Mouse (Mus musculus): Measurements from ENCODE around the gene Tmem170.

The Tmem170 gene

DNA sequence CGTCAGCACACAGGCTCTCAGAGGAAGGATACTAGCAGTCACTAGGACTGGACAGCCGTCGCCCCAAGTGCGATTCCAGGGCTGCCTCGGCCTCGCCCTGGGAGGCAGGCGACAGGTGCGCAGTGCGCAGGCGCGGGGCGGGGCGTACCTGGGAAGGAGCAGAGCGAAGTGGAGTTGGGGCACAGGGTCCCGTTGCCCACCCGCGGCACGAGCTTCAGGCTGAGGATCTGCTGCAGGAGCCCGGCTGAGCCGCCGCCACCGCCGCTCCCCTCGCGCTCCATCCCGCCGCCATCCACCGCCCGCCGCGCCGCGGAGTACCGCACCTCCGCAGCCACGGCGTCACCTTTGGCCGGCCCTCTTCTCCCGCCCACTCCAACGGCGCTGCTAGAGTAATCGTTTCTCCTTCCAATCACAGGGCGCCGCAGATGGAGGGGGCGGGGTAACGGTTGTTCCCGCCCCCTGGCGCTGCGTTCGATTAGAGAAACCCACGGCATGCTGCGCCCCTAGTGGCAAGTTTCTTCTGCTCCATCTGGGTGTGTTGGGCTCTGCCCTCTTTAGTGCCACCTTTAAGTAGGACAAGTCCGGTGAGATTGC lies at the start of gene Tmem170:
Gene Tmem170, minus strand, starts transcription at position 396 of the 594 bp plus-strand sequence.
- peak; percentile 98 to 99 for DNase-seq (ENCODE audit: low spot score in 2 of 2)

DNA sequence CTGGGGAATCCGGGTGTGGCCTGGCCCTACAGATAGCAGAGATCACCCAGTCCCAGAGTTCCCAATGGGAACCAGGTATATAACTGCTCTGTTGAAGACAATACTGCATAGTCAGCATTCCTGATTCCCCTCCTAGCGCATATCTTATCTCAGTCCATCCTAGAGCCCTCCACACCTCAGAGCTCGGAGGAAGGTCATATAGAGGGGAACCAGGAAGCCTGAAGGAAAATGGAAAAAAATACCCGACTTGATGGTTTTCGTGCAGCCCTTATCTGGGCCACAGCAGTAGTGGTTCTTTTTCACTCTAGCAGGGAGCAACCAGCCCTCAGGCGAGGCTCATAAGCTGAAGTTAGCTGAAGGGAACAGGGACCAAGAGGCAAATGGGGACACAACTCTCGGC lies 48.4 kb upstream of the Tmem170 start:
- DNase-seq (ENCODE audit: low spot score in 2 of 2): no peak

DNA sequence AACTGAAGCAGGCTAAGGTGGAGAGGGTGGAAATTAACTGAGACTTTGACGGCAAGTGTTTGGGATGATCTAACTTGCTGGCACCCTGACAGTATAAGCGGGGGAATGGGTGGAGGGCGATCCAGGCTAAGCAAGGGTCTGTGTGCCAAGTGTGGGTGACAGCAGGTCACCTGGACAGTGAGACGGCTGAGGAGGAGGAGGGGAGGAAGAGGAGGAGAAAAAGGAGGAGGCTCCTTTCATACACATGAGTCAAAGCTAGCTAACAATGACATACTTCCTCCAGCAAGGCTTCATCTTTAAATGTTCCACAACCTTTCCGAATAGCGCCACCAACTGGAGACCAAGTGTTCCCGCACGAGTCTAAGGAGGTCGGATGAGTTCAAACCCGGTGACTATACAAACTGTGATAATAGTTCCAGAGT lies 46.8 kb upstream of the Tmem170 start:
- peak; percentile 26 to 39 for DNase-seq (ENCODE audit: low spot score in 2 of 2)

DNA sequence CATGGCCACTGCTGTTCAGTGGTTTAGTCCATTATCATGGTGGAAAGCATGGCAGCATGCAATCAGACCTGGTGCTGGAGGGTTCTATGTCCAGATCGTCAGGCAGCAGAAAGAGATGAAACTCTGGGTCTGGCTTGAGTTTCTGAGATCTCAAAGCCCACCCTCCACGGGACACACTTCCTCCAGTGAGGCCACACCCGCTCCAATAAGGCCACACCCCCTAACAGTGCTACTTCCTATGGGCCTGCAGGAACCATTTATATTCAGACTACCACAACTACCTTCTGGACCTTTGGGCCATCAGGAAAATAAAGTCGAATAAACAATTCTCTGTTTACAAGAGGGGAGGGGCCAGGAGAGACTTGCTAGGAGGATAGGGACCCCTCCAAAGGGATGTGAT lies 44.4 kb upstream of the Tmem170 start:
- no peak for DNase-seq (ENCODE audit: low spot score in 2 of 2)

DNA sequence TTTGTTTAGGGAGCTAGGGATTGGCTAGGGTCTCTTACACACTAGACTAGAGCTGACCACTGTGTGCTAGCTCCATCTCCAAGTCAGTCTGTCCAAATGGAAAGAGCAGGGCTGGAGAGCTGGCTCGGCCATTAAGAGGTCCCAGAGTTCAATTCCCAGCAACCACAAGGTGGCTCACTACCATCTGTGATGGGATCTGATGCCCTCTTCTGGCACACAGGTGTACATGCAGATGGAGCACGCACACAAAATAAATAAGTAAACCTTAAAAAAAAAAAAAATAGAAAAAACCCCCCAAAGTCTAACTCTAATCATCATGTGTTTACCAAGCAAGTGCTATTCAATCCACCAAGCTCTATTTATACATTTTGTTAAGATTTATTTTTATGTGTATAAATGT lies 43.1 kb upstream of the Tmem170 start:
- DNase-seq (ENCODE audit: low spot score in 2 of 2): no peak

DNA sequence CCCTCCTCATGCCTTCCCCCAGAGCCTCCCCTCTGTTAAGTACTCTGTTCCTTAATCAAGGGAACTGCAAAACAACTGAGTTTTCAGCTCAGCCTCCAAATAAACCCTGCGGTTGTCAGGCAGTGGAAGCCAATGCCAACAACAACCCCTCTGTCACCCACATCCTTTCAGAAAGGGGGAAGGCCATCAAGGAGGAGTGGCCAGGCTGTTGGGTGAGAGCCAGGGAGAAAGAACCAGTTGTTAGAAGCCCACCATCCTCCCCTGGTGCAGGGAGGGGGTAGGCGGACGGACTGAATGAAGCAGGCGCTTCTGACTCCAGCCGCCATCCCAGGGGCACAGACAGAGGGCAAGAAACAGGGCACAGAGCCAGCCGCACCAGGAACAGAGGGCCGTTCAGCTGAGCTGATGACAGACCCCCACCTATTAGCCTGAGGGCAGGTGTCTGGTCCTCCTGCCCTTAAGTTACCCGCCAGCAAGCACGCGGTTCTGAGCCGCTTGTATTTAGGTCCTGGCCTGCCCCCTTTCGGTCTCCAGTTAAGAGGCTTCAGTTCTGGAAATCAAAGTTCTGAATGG lies 36.4 kb upstream of the Tmem170 start:
- DNase-seq (ENCODE audit: low spot score in 2 of 2): peak; percentile 22 to 30

DNA sequence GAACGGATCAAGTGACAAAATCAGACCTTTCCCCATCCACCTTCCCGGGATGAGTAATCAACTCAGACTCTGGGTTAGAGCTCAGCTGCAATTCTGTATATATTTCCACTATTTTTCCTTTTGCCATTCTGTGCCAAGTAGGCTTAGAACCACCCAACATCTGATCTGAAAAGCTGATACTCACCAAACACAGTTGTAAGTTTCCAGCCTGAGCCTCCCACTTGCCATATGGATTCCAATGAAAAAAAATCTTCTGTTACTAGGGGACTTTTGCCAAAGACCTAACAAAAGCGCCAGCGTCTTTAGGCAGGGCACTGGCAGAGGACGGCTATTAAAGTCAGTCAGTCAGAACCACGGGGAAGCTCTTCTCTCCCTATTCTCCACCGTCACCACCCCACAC lies 35.0 kb upstream of the Tmem170 start:
- peak; percentile 15 to 52 for DNase-seq (ENCODE audit: low spot score in 2 of 2)

DNA sequence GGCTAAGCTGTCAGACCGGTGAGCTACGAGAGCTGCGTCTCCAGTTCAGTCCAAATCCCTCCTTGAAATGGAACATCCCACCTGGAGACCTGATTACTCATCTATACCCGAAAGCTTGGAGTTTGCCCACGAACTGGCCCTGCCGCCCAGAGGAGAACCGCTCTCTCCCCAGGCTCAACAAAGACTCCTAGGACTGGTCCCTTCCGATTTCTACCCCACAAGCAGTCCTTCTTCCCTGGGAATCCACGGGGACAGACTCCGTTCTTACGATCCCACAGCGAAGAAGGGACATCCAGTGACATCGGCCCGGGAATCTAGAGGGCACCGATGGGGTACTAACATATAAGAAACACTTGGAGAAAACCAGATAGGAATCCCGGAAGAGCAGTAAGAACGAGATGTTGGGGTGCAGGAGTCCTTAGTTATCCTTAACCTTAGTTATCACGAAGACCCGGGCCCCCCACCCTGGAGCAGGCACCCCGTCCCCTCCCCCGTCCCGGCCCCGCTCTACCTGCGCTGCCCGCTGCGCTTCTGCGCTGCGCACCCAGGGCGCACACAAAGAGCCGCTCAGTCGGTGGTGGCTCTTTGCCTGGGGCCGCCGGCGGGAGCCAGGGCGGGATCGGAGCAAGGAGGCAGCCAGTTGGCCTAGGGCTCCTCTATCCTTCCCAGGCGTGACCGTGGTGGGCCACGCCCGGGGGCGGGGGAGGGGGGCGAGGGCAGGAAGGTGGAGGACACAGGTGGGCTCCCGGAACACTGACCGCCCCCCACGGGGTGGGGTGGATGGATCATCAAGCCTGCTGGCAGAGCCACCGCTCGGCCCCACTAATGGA lies 33.3 kb upstream of the Tmem170 start, which contains the start of gene Chst5:
Gene Chst5, minus strand, starts transcription at position 827 of the 830 bp plus-strand sequence.
- no peak for DNase-seq (ENCODE audit: low spot score in 2 of 2)

DNA sequence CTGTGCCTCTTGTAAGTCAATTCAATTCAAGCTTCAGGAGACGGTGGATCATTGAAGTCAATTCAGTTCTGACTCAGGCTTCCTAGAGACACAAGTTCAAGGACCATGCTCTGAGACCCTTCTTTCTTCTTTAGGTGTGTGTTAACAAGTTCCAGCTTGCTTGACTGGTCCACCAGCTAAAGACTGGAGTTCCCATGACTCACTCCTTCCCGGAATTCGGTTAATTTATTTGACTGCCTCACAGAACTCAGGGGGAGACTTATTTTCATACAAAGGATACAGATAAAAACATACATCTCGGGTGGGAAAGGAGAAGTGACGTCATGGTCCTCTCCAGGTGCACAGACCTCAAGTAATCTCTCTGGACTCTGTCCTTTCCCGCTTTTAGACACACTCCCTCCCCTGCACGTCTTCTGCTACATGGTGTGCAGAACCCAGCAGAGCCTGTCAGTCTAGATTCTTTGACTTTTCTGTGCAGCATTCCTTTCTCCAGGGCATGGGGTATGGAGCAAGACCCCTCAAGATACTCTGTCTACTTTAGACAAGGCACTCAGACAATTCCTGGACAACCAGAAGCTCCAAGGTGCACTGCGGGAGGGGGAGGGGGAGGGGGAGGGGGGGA lies 29.1 kb upstream of the Tmem170 start:
- DNase-seq (ENCODE audit: low spot score in 2 of 2): no peak

DNA sequence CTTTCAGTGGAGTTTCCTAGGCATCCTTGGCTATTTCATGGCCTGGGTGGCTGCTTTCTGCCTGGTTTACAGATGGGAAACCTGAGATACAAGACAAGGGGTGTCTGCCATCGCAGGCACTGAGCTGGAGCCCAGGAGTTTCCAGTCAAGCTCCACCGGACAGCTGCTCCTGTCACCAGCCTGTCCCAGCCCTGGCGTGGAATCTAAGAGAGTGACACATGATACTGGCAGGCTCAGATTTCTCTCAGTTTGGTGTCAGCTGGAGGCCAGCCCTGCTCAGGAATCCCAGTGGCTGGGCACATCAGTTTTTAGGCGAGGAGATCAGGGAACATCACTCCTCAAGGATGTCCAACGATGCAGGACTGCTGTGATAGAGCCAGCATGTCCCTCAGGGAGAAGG lies 25.5 kb upstream of the Tmem170 start:
- DNase-seq (ENCODE audit: low spot score in 2 of 2): no peak

DNA sequence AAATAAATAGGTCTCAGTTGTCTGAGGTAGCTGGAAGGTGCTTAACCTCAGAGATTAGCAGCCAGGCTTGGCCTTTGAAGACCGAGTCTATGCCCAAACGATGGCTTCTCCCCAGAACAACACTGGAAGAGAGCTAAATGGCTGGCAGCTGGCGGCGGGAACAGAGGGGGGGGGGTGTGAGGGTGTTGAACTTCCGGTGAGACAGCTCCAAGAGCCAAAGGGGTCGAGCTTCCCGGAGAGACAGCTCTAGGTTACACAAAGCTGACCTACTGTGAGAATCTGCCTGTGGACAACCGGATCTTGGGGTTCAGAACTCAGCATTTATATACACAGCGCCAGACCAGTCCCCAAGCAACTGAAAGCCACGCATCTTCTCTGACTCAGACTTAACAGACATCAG lies 22.0 kb upstream of the Tmem170 start:
- DNase-seq (ENCODE audit: low spot score in 2 of 2): no peak

DNA sequence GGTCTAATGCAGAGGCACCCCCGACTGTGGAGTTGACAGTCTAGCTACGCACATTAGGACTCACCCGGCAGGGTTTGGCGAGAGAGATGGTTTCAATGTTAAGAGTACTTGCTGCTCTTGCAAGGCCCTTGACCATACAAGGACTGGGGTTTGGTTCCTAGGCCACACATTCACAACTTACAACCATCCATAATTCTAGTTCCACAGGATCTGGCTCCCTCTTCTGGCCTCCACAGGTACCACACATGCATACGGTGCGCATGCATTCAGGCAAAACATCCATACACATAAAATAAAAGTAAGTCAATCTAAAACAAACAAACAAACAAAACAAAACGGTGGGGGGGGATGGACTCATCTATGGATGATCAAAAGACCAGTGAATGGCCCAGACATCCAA lies 18.4 kb upstream of the Tmem170 start:
- no peak for DNase-seq (ENCODE audit: low spot score in 2 of 2)

DNA sequence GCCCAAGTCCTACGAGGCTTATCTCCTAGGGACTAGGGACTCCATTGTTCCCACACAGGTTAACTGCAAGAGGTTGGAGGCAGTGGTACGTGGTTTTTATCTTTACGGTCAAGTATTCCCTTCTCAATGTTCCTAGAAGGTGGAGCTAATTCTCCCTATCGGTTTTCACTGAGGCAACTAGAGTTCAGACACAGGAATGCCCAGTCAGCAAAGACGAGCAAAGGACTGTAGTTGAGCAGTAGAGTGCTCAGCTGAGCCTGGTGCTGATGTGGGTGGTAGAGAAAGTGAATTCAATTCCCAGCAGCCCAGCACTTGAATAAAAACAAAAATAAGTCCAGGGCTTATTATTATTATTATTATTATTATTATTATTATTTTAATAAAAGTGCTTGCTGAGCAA lies 16.1 kb upstream of the Tmem170 start:
- DNase-seq (ENCODE audit: low spot score in 2 of 2): no peak

DNA sequence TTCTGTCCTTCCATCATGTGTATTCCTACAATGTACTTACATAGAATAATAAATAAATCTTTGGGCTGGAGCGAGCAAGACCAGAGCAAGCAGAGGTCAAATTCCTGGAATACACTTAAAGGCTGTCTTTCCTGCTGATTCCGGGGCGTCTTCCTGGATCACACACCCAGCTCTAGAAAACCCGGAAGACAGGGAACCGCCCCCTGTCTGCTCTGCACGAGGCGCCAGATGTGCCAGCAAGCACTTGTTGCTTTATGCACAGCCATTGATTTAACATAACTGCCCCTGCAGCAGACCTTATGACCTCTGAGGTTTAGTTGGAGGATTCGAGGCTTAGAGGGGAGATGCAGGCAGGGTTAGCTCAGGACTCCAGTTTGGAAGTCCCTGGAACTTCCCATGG lies 15.4 kb upstream of the Tmem170 start:
- DNase-seq (ENCODE audit: low spot score in 2 of 2): no peak

DNA sequence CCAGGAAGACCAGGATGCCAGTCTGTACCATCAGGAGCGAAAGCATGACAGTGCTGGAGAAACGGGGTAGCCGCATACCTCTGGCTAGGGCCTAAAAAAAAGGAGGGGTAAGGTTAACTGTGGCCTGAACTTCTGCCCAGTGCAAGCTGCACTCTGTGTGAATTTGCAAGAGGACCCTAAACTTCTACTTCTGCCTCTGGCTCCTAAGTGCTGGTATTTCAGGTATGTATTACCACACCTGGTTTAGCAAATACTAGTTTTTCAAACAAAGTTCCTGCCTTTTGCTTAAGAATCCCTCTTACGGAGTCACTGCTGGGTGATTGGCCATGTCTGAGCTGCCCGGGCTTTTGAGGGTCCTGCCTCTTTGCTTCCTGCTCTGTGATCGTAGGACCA lies 14.4 kb upstream of the Tmem170 start:
- DNase-seq (ENCODE audit: low spot score in 2 of 2): no peak

DNA sequence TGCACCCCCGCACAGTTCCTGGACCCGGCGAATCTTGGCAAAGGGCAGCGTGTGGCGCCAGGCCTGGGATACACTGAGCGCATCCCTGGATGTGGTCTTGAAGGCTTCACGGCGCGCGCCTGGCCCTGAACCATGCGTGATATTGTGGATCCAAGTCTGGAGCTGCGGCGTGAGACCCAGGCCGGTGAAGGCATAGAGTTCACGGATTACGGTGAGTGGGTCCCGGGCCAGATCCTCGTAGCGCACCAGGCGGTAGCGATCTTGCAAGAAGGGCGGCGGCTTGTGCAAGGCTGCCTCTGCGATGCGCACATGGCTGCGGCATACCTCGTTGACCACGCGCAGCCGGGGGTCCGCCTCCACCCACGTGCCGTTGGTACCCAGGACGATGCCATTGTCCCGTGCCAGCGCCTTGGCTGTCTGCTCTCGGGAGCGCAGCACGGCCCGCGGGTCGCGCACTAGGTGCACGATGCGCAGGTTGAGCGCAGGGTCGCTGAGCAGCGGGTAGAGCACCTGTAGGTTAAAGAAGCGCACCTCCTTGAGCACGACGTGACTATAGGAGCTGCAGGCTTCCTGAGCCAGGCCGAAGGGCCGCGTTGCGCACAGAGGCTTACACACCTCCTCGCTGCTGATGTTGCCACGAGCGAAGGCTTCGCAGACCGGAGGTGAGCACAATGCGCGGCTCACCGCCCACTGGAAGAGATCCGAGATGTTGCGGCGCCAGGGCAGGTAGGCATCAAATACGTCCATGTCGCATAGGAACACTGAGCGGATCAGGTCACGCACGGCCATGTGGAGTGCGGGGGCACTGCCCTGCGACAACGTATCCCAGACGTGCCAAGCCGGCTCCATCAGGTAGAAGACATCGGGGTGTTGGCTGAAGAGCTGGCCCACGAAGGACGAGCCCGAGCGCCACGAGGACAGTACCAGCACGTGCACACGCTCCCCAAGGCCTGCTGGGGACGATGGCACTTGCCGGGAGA lies 13.7 kb upstream of the Tmem170 start:
- DNase-seq (ENCODE audit: low spot score in 2 of 2): no peak

DNA sequence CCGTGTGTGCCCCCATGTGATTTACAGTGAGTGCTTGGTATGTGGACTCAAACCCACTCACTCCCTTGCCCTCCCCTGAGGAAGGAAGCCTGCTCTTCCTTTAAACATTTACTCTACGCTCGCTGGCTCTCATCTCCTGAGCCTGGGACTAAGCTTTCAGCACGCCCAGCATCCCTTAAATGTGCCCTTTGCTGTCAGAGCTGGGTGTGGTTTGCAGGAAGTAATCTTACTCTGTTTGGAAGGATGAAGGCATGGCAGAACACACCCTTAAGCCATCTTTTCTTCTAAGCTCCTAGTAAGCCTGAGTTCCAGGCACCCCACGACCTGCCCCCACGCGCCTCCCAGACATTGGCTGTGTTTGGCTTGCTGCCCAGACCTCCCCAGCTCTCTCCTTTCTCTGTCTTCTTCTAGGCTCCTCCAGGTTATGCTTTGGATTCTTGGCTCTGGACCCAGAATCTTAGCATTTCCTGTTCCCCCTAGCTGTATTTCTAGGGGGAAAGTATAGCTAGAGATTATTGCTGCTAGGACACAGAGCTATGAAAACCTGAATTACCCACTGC lies 11.6 kb upstream of the Tmem170 start:
- DNase-seq (ENCODE audit: low spot score in 2 of 2): no peak

DNA sequence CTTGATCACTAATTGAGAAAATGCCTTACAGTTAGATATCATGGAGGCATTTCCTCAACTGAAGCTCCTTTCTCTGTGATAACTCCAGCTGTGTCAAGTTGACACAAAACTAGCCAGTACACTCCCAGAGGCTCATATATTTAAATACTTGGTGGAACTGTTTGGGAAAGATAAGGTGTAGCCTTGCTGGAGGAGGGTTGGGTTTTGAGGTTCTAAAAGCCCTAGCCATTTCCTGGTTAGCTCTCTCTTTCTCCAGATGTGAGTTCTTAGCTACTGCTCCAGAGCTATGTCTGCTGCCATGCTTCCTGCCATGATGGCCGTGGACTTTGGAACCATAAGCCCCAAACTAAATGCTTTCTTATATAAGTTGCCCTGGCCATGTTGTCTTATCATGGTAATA lies 10.9 kb upstream of the Tmem170 start:
- DNase-seq (ENCODE audit: low spot score in 2 of 2): no peak

DNA sequence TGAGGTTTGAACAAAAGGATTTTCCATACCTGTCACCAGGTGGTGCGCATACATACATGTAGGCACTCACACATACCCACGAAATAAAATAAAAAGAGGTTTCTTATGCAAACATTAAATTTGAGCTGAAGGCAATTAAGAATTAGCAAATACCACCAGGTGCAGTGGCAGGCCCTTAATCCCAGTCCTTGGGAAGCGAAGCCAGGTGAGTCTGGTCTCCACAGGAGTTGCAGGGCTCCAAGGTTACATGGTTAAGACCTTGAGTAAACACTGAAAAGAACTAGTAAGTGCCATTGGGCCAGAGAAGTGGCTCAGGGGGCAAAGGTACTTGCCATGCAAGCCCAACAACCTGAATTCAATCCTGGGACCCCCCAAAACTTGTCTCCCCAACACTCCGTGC lies 7.1 kb upstream of the Tmem170 start:
- no peak for DNase-seq (ENCODE audit: low spot score in 2 of 2)

DNA sequence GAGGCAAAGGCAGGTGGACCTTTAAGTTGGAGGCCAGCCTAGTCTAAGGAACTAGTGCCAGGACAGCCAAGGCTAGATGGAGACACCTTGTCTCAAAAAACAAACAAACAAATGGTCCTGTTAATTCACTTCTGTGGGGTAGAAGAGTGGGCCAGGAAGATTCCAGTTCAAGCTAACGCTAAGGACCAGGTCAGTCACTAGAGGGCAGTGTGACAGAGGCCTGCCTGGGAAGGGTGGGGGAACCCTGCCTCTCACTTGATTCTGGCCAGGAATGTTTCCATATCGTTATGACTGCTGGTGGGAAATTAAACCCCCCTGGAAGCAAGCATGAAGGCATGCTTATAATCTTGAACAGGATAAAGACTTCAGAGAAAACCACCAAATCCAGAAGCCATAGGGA lies 5.0 kb upstream of the Tmem170 start:
- DNase-seq (ENCODE audit: low spot score in 2 of 2): peak; percentile 8 to 22

DNA sequence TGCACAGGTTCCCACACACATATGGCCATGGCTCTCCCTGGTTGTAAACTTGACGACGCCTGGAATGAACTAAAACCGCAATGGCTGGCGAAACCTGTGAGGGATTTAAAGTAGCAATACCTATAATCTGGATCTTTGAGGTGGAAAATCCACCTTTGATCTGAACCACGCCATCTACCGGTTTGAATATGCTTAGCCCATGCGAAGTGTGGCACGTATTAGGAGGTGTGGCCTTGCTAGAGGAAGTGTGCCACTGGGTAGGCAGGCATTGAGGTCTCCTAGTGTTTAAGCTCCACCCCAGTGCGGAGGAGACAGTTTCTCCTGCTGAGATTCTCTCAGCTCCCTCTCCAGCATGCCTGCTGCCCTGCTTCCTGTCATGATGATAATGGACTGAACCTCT lies 1.2 kb upstream of the Tmem170 start:
- no peak for DNase-seq (ENCODE audit: low spot score in 2 of 2)

Data from frontal cortex, postnatal 36 days (tissue).